Mouse (Mus musculus): ENCODE data around the gene A530032D15Rik.
"Not testable (repeated sequence)": the region's sequence is repeated elsewhere in the genome, so short reads cannot be mapped to it uniquely, and the experiment has no call there.

DNA sequence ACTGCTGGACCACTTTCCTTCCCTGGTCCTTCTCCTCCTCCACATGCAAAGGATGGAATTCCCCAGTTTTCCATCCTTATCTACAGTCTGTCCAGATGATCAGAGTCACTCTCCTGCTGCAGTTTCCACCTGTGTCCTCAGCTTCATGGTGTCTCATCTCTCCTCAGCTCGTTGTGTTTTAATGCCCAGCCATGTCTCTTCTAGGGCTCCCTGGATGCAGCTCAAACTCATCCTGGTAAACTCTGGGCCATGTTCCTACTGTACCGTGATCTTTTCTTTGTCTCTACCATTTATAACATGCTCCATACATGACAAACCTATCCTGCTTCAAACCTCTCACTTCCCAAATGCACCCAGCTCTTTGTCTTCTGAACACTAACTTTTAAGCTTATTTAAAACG lies 38.0 kb downstream of the A530032D15Rik start:
- TF ChIP-seq CTCF, POLR2A (IDR thresholded peaks at IDR 0.05; ENCODE audit: insufficient read depth, low read depth, low read length): not testable (repeated sequence)

Measured in olfactory bulb, adult 2 months (tissue).